In genomic region chr3:34893381-34893780, GRCm38 (mm10) we compare ENCODE assay signal across 23 mouse cellular contexts.
DNase-seq lines count a peak whose midpoint lies in the region; ATAC-seq and TF ChIP-seq lines count a peak whose summit lies in the region.
"Had no signal": no experiment of that assay in that cellular context is flagged by ENCODE, and none has a peak within 500 bp of the region (broad histone marks: within the 10 kb centered on the region; RNA-seq: fewer than 3 reads in every experiment).

No protein-coding gene starts in this region.

- DNase-seq in urinary bladder, postnatal 14 days (ENCODE audit: low spot score), result peak; percentile 9
- no peak for DNase-seq in urinary bladder, postnatal 10 days (ENCODE audit: low spot score)
- DNase-seq in NIH3T3 (ENCODE audit: low read depth), result peak; percentile 39
- DNase-seq in stomach, postnatal 0 days (ENCODE audit: low spot score), result no peak
- DNase-seq: adrenal gland, postnatal 10 days; adrenal gland, postnatal 36 days; cerebellum, adult 18-20 months; cerebellum, adult 9-10 months; cerebellum, postnatal 14 days; forebrain, postnatal 0 days; gastrocnemius, postnatal 25 days; heart, adult 2 months; heart, postnatal 14 days; heart, postnatal 4 days had no signal

- TF ChIP-seq EP300 in stomach, postnatal 0 days (optimal IDR thresholded peaks at IDR 0.05), result no peak

- H3K4me2 ChIP-seq in stomach, postnatal 0 days (replicated peaks; ENCODE audit: low read depth), result no peak overlapping the region
- H3K4me2 ChIP-seq: heart, embryonic 13.5 days; hindbrain, embryonic 14.5 days had no signal

- H3K9me3 ChIP-seq in stomach, postnatal 0 days (ENCODE audit: control insufficient read depth, low read length), result no peaks in the 10 kb centered on the region

- H3K27ac ChIP-seq in stomach, postnatal 0 days (replicated peaks), result no peak overlapping the region
- H3K27ac ChIP-seq: heart, adult 2 months; heart, embryonic 10.5 days; heart, embryonic 13.5 days; hindbrain, embryonic 14.5 days; hindbrain, postnatal 0 days had no signal

- WGBS in stomach, postnatal 0 days, result 73% methylated on average over 5 of the region's 5 CpGs

- H3K4me1 ChIP-seq in stomach, postnatal 0 days (replicated peaks; ENCODE audit: control insufficient read depth, insufficient read depth), result no peaks in the 10 kb centered on the region; the same call in 1 of the 2 replicates
- H3K4me1 ChIP-seq: heart, embryonic 10.5 days; heart, embryonic 13.5 days had no signal

- no peak overlapping the region for H3K9ac ChIP-seq in stomach, postnatal 0 days (ENCODE audit: low read length)
- H3K9ac ChIP-seq: forebrain, postnatal 0 days; heart, embryonic 13.5 days; hindbrain, embryonic 14.5 days had no signal

- H3K4me3 ChIP-seq in stomach, postnatal 0 days (ENCODE audit: low read depth, low read length), result no peak overlapping the region
- H3K4me3 ChIP-seq: heart, adult 2 months; heart, embryonic 10.5 days; heart, embryonic 13.5 days had no signal

- peak; percentile 47; the same call in 1 of the 2 replicates for ATAC-seq in stomach, postnatal 0 days (ENCODE audit: low FRiP score, low TSS enrichment)
- ATAC-seq in granulocyte monocyte progenitor cell, adult 5-6 weeks (replicated peaks; ENCODE audit: poor library complexity, severe bottlenecking), result no peak
- no peak for ATAC-seq in activated CD4-positive, CD25-positive, alpha-beta regulatory T cell, adult 4 months
- ATAC-seq: forebrain, embryonic 14.5 days; forebrain, postnatal 0 days; hindbrain, postnatal 0 days; inflammation-experienced regulatory T-cells, adult 6 months; intestine, embryonic 16.5 days had no signal

- H3K36me3 ChIP-seq in stomach, postnatal 0 days (ENCODE audit: control insufficient read depth, insufficient read depth, low read length), result no peaks in the 10 kb centered on the region
- H3K36me3 ChIP-seq: heart, embryonic 10.5 days; heart, embryonic 13.5 days had no signal

- TF ChIP-seq CTCF in stomach, postnatal 0 days (IDR thresholded peaks at IDR 0.05; ENCODE audit: low read depth), result no peak

- no peaks in the 10 kb centered on the region for H3K27me3 ChIP-seq in stomach, postnatal 0 days (ENCODE audit: control insufficient read depth, insufficient read depth, low read length)
- H3K27me3 ChIP-seq: heart, embryonic 13.5 days had no signal

Comparison
In these comparisons a context has a peak if more than half of its experiments do, and no peak if none do; other contexts are left out.
1. DNase-seq: peak in urinary bladder, postnatal 14 days (single experiment) and NIH3T3 (single experiment); none in urinary bladder, postnatal 10 days (single experiment) and stomach, postnatal 0 days (single experiment).